Mouse (Mus musculus) adrenal gland, postnatal 25 days (tissue): ENCODE data around the gene Ufsp1. TPM values are rescaled to one million over a fixed set of nuclear protein-coding genes. Genes with fewer than 3 reads are reported as not detected.
"Not testable (repeated sequence)": the region's sequence is repeated elsewhere in the genome, so short reads cannot be mapped to it uniquely, and the experiment has no call there.

Source experiments
- DNase-seq: peaks from one replicate; pipeline ENCODE4 v3.0.0; 2021; ENCODE audit warnings: mixed read lengths
- long read RNA-seq: library from polyadenylated mRNA; stranded (forward); transcript quantifications from one replicate; pipeline ENCODE4 v2.0.0, GENCODE M21; 2021
- total RNA-seq: library from RNA; stranded (reverse); gene quantifications from 2 replicates; pipeline ENCODE4 v1.2.3, GENCODE M21; 2021

Ufsp1 gene
- 9.6 and 12.1 TPM in 2 replicates for total RNA-seq
- long read RNA-seq, transcript Ufsp1-201 (1 exons, 1,037 nt), result major isoform, 14 of 14 reads
- long read RNA-seq, partial matches to known transcripts, result 0 of 14 reads
- long read RNA-seq, other reads (novel, unspliced or antisense), result 0 of 14 reads

DNA sequence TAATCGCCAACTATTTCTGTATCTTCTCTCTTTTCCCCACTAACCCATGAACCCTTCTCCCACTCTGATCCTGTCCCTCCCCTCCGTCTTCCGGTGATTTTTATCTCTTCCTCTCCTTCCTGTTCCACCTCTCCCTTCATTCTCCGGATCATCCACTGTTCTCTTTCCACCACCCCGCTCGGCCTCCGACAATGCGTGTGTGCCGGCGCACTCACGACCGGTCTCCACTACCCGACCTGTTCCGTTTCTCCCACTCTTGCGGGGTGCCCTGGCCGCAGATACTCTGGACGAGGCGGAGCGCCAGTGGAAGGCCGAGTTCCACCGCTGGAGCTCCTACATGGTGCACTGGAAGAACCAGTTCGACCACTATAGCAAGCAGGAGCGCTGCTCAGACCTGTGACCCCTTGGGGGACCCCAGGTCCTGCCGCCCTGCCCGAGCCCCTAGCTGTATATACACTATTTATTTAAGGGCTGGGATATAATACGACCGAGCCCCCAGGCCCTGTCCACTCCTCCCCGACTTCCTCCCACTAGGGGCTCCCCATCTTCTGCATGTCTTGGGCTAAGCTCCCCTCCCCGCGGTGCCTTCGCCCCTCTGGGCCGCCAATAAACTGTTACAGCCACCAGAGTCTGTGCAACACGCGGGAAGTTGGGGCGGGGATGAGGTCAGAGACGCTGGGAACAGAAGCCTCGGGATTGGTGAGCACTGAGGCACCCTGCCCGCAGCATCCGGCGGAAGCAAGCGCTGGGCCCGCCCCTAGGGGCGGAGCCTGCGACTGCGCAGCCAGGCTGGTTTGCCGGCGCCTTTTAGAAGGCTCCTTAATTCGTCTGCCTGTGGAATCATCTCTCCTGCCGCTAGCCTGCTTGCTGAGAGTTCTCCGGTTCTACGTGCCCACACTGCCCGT, at the start of gene Ufsp1:
Gene Ufsp1, plus strand, starts transcription at position 791 of the 905 bp plus-strand sequence.
- peak; percentile 95 for DNase-seq

DNA sequence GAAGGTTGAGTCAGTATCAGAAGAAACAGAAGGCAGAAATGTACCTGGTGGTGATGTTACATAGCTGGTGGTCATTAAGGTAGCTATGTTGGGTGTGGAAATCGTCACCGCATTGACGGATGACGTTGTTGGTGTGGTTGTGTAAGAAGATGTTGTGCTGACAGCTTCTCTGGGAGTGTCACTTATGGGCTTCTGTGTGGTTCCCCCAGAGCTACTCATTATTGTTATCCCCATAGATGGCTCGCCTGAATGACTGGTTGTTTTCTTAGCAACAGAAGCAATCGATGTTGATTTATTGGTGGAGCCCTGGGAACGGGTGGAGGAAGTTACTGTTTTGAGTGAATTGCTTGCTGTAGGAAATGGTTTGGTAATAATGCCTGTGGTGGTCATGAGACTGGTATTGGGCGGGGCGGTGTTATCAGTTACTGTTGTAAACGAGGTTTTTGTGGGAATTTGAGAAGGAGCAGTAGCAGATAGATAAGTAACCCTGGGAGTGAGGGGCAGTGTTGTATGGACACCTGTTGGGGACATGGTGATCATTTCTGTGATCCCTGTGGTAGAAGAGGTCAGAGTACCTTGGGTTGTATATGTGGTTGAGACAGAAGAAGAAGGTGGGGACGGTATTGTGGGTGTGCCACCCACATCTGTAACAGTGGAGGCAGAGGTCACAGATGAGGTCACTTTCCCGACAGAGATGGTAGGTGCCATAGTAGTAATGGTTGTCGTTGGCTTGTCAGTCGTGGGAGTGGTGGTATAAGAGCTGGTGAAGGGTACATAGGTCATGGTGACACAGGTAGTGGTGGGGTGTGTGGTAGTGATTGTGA, 30.3 kb upstream of the Ufsp1 start:
- DNase-seq, result no peak

DNA sequence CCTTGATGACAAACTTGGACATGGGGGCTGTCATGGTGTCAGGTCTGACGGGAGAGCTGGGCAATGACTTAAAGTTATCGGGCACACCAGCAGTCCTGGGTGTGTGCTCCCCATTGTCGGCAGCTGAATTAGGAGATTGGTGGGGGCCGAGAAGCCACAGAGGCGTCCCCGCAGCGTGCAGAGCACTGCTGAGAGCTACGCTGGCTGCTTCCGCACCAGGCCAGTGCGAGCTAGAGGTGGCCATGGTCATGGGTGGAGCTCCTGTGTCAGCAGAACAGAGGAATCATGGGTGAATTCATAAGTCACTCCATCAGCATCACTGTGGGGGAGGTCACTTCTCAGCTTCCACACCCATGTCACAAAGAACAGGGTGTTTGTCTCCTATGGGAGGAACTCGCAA, 29.6 kb upstream of the Ufsp1 start:
- no peak for DNase-seq

DNA sequence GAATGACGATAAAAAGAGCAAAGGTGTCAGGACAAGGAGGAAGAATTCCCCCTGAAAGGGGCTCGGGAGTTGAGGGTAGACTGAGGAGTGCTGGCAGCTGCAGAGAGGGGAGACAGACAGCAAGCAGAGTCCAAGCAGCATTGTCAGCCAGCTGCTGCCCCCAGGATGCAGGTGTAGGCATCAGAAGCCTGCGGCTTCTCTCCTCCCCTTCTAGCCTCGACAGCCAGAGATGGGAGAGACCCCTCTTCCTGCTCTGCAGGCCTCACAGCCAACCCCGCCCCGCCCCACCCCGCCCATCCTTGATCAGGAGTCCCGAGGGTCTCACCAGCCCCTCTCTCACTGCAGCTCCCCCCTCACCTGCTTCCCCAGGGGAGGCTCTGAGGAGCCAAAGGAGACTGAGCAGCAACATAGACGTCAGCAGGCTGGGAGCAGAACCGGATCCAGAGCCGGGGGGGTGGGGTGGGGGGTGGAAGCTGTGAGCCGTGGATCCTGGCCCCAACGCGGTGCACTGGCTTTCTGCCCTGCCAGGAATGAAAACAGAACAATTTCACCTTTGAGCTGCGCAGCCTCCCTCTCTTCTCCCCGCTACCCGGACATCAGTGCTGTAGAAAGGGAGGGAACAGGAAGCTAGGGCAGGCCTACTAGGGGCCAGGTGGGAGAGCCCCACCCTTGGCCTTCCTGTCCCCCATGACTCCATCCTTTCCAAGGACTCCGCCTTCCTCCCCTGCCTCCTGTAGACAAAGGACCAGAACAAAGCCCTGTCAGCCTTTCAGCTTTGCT, 26.1 kb upstream of the Ufsp1 start:
- DNase-seq, result no peak

DNA sequence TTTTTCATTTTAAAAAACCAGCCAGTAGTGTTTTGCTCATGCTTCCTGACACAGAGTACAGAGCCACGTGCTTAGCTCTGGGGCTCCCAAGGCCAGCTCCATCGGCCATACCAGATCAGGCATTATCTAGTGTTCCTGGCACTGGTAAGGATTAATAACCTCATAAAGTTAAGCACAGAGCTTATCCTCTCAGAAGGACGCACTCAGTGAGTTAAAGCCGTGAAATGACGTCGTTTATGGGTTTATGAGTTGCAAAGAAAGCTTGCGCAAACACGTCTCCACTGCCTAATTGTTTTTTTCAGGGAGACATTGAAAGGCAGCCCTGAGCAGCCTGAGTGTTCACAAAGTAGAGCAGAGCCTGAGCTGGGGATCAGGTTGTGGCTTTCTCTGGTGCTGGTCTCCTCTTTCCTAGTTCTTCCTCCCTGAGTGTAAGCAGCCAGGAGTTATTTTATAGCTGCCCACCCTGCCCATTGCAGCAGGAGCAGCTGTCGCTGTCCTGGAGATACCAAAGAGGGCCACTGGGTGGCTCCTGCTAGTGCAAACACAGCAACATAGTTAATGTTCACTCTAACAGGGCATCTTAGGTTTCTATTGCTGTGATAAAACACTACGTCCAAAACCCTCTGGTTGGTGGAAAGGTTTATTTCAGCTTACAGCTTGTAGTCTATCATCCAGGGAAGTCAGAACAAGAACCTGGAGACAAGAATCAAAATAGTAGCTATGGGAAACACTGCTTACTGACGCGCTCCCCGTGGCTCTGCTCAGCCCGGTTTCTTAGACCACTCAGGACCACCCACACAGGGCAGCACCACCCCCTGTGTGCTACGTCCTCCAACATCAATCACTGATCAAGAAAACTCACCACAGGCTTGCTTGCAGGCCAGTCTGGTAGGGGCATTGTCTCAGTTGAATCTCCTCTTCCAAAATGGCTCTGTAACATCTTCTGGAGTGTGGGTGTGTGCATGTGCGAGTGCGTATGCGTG, 16.8 kb upstream of the Ufsp1 start:
- DNase-seq, result no peak

DNA sequence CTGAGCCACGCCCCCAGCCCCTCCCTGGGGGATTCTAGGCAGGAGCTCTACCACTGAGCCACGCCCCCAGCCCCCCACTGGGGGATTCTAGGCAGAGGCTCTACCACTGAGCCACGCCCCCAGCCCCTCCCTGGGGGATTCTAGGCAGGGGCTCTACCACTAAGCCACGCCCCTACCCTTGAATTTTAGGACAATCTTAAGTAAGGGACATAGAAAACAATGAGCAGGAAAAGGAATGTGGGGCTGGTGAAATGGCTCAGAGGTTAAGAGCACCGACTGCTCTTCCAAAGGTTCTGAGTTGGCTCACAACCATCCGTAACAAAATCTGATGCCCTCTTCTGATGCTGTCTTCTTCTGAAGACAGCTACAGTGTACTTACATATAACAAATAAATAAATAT, 10.0 kb upstream of the Ufsp1 start:
- DNase-seq, result not testable (repeated sequence)

DNA sequence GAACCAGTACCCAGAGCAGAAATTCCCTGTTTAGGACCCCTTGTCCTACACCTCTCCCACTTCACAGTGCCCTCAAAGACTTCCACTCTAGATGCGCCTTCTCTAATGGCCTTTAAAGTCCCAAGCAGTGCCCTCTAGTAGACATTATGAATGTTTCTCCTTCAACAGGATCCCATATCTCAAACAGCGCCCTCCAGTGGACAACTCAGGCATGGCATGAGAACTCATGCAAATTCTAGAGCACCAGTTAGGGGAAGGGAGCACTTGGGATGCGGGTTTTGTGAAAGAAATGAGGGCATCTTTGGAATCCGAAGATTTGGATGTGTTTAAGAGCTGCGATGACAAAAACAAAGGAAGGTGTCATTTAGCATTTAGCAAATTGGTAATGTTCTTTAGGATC, 9.4 kb upstream of the Ufsp1 start:
- DNase-seq, result peak; percentile 40

DNA sequence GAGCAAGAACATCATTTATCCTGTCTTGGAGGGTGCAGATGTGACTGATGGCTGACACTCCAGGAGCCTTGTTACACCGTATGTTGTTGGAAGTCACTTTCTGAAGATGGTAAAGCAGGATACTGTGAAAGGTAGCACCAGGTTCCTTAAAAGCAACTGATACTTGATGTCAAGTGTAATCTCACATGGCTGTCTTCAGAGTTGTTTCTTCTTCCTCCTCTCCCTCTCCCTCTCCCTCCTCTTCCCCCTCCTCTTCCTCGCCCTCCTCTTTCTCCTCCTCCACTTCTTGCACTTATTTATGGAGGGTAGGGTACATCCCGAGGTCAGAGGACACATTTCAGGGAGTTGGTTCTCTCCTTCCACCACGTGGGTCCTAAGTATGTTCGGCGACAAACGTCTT, 8.4 kb upstream of the Ufsp1 start:
- DNase-seq, result no peak

DNA sequence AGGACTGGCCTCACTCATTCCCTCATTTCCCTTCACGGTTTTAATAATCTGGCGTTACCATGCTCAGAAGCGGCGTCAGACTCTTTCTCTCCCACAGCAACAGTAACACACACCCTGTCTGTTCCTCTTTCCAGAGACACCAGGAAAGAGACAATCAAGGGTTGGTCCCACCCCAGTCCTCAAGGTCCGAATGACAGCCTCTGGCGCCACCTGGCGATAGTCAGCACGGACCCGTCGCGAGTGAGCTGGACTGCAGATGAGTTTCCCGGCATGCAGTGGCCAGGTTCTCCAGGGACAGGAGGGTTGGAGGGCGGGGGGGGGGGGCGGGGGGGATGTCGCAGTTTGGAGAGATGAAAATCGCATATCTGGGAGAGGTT, 7.8 kb upstream of the Ufsp1 start:
- peak; percentile 87 for DNase-seq

DNA sequence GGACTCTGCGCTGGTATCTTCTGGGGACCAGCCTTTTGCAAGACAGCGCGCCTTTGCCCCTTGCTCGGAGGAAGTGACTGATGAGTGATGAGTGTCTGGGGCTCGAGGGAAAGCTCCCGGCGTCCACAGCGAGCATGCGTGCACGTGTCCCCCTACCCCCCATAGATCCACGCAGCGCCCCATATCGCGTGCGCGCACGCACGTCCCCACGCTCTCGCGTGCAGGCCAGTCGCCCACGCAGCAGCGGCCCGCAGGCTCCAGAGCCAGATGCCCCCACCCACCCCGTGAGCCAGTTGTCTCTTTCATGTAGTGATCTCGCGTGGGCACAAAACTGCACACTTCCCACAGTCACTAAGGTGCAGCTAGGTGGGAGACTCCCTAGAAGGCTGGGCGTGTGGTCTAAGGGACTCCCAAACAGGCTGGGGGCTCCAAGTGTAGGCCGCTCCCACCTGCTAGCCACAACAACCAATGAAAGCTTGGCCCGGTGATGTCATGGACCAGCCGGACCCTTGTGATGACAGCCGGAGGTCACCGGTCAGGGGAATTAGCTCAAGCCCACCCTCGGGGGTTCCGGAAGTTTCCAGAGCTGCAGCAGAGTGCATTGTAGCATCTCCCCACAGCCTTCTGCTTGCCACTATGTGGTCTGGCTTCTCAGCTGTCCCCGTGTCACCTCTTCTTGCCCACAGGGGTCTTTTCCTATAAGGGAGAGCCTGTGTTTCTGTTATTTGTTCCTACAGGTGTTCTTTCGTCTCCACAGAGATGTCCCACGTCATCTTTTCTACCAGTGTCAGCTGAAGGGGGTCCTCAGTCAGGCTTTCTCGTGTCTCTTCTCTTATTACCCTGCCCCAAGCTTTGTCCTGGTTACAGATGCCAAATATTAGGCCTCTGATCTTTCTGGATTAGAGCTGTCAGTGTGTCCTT, 7.1 kb upstream of the Ufsp1 start, which contains the start of gene Ache:
Gene Ache, plus strand, starts transcription at position 488 of the 921 bp plus-strand sequence.
- DNase-seq, result no peak

DNA sequence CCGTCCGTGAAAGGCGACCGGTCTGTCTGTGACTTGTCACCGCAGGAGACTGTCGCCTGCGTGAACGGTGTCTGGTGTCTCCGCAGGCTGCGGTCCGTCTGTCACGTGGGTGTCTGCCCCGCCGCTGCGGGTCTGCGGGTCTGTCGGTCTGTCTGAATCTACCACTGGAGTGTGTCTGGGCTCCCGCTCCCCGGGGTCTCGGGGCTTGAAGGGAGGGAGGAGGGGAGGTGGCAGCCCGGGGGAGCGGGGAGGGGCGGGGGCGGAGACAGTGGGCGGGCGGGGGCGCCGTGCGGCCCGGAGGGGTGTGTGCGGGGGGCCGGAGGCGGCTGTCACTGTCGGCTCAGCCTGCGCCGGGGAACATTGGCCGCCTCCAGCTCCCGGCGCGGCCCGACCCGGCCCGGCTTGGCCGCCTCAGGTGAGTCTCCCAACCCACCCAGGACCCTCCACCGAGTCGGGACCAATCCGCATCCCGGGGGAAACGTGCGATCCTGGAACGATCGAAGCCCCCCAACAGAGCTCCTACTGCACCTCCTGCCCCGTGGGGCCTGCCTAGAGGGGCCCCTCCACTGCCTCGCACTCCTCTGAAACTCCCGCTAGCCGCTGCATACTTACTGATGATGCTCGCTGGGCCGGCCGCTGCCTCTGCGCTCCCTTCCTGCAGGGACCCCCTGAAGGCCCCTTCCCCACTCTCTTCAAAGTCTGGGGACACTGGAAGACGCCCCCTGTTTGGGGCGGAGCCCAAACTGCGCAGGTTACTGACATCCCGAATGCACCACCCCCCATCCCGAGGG, 6.3 kb upstream of the Ufsp1 start:
- peak; percentile 4 for DNase-seq

DNA sequence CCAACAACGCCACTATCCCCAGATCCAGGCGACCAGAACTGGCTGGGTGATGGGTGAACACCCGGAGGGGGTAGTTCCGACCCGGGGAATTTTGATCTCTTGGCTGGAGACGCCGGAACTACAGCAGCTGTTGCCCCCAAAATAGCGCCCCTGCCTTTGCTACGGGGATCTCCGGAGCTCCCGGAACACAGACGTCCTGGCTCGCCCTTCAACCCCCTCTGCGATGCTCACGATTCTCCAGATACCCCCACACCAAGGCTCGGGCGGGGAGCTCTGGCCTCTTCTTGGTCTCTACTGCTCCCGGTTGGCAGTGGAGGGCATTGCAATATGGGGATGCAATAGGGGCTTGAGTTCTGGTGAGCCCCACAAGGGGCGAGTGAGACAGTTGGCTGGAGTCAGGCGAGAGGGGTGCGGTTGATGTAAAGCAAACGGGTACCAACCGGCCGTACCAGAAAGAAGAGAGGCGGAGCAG, 5.4 kb upstream of the Ufsp1 start:
- peak; percentile 9 for DNase-seq

DNA sequence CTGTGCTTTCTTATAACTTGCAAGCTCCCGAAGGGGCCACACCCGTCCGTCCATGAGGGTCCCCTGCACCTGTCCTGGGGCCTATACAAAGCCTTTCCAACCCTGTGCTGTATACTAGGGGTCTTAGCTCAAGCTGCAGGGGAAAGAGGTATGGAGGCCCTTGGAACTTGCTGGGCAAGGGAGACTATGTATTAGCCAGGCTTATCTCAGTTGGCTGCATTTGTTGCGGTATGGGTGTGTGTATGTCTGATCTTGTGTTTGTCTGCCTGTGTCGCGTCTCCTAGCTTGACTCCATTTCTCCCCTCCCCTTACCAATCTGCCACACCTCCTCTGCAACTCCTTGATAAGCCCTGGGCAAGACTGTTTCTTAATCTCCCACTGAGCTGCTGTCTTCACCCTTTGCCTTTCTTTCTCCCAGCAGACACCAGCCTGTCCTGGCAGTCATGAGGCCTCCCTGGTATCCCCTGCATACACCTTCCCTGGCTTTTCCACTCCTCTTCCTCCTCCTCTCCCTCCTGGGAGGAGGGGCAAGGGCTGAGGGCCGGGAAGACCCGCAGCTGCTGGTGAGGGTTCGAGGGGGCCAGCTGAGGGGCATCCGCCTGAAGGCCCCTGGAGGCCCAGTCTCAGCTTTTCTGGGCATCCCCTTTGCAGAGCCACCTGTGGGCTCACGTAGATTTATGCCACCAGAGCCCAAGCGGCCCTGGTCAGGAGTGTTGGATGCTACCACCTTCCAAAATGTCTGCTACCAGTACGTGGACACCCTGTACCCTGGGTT, 4.7 kb upstream of the Ufsp1 start:
- no peak for DNase-seq

DNA sequence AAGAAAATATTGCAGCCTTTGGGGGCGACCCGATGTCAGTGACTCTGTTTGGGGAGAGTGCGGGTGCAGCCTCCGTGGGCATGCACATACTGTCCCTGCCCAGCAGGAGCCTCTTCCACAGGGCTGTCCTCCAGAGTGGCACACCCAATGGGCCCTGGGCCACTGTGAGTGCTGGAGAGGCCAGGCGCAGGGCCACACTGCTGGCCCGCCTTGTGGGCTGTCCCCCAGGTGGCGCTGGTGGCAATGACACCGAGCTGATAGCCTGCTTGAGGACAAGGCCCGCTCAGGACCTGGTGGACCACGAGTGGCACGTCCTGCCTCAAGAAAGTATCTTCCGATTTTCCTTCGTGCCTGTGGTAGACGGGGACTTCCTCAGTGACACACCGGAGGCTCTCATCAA, 3.8 kb upstream of the Ufsp1 start:
- peak; percentile 73 for DNase-seq

DNA sequence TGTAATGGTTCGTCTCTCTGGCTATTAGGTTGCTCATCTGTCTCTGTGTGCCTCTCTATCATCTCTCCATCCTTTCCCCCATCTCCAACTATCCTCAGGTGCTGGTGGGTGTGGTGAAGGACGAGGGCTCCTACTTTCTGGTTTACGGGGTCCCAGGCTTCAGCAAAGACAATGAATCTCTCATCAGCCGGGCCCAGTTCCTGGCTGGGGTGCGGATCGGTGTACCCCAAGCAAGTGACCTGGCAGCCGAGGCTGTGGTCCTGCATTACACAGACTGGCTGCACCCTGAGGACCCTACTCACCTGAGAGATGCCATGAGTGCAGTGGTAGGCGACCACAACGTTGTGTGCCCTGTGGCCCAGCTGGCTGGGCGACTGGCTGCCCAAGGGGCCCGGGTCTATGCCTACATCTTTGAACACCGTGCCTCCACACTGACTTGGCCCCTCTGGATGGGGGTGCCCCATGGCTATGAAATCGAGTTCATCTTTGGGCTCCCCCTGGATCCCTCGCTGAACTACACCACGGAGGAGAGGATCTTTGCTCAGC, 3.0 kb upstream of the Ufsp1 start:
- no peak for DNase-seq

DNA sequence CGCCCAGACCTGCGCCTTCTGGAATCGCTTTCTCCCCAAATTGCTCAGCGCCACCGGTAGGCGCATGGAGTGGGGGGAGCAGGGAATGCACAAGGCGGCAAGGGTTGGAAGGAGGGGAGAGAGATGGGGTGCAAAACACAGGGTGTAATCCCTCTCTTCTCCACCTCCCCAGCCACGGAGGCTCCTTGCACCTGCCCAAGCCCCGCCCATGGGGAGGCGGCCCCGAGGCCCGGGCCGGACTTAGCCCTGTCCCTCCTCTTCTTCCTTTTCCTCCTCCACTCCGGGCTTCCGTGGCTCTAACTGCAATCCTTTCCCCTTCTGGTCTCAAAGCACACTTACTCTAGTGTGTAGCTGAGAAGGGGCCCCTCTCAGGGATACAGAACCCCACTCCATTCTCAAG, 1.1 kb upstream of the Ufsp1 start:
- DNase-seq, result peak; percentile 84

DNA sequence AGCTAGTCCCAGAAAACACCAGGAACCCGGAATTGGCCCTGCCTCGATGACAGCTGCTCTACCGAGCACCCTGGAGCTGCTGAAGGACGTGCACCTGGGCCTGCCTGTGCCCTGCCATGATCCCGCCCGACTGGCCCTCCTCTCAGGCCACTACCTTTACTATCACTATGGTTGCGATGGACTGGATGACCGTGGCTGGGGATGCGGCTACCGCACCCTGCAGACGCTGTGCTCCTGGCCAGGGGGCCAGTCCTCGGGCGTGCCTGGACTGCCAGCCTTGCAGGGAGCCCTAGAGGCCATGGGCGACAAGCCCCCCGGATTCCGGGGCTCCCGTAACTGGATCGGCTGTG, 290 bp downstream of the Ufsp1 start:
- no peak for DNase-seq

DNA sequence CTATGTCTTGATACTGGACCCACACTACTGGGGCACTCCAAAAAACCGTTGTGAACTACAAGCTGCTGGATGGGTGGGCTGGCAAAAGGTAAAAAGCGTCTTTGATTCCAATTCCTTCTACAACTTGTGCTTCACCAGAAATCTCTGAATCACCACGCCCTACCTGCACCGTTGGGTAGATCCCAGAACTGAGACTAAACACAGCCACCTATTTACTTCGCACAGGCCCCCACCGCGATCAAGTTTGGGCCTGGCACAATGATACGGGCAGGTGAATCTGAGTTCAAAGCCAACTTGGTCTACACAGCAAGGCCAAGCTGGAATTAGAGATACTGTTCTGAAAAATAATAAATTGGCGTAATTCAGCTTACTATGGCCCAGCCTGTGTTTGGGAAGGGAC, 867 bp downstream of the Ufsp1 start:
- no peak for DNase-seq
